Mouse (Mus musculus) heart, adult 9 months (tissue): Measurements from ENCODE around the gene Hexdc.

Experiments used
- DNase-seq, 2 experiments: peaks; one replicate each; pipeline ENCODE4 v3.0.0; 2022; ENCODE audit warnings: low spot score in 2 of 2

Hexdc gene

GRCm38 (mm10) chr11:121228129-121229017, 24.1 kb downstream of the Hexdc start:
- no peak for DNase-seq

GRCm38 (mm10) chr11:121229018-121229439, 24.8 kb downstream of the Hexdc start, which contains the start of gene Cybc1:
Gene Cybc1, minus strand, starts transcription at chr11:121229322.
- peak; percentile 85 for DNase-seq

GRCm38 (mm10) chr11:121231191-121231590, 27.0 kb downstream of the Hexdc start:
- no peak for DNase-seq

GRCm38 (mm10) chr11:121231628-121232291, 27.5 kb downstream of the Hexdc start:
- DNase-seq = peak; percentile 26 to 29

- DNase-seq = no peak
These were observed 28.5 kb downstream of the Hexdc start for GRCm38 (mm10) chr11:121232706-121233105.

GRCm38 (mm10) chr11:121235475-121236238, 31.4 kb downstream of the Hexdc start:
- DNase-seq = no peak

- peak; percentile 100 for DNase-seq
These were observed 32.5 kb downstream of the Hexdc start, which contains the start of gene Narf for GRCm38 (mm10) chr11:121236564-121237344. Gene Narf, plus strand, starts transcription at chr11:121237253.

- no peak for DNase-seq
These were observed 33.3 kb downstream of the Hexdc start for GRCm38 (mm10) chr11:121237345-121238128.

- no peak for DNase-seq
These were observed 35.4 kb downstream of the Hexdc start for GRCm38 (mm10) chr11:121239669-121240068.

GRCm38 (mm10) chr11:121250196-121250595, 46.0 kb downstream of the Hexdc start:
- DNase-seq = no peak

- peak; percentile 90 for DNase-seq
These were observed 55.2 kb downstream of the Hexdc start, which contains the start of gene Foxk2 for GRCm38 (mm10) chr11:121259160-121260100. Gene Foxk2, plus strand, starts transcription at chr11:121259990.

- peak; percentile 28 to 31 for DNase-seq
These were observed 56.1 kb downstream of the Hexdc start for GRCm38 (mm10) chr11:121260211-121260906.

GRCm38 (mm10) chr11:121261074-121261473, 56.8 kb downstream of the Hexdc start:
- no peak for DNase-seq
